Mouse (Mus musculus): Measurements from ENCODE around the gene Stmn1. TPM values are rescaled to one million over a fixed set of nuclear protein-coding genes. Genes with fewer than 3 reads are reported as not detected.

The Stmn1 gene
- polyA plus RNA-seq, 1 experiment: 454 TPM

DNA sequence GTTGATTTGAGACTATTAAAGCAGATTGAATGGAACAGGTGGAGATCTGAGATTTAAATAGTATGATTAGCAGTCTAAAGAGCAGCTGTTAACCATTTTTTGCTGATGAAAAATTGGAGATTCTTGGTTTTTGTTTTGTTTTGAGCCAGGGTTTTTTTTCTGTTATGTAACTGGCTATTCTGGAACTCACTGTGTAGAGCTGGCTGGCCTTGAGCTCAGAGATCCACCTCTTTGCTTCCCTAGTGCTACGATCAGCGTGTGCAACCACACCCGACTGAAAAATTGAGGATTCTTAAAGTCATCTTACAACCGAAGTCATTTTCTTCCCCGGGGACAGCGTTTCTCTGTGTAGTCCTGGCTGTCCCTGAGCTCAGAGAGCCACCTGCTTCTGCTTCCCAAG is 43.6 kb downstream of the Stmn1 start:
- no peak overlapping the region for H3K27ac ChIP-seq (ENCODE audit: insufficient read depth, low read length)
- H3K4me3 ChIP-seq (replicated peaks; ENCODE audit: insufficient read depth, low read depth, low read length): no peak overlapping the region
- 0 out of 2 replicates have a peak, but pooled peaks cover 5% of the 10 kb centered on the region for H3K4me1 ChIP-seq (ENCODE audit: control insufficient read depth, insufficient read depth, low read length)
- DNase-seq: no peak
- H3K27me3 ChIP-seq (ENCODE audit: control insufficient read depth, insufficient read depth, low read length): no peaks in the 10 kb centered on the region
- TF ChIP-seq POLR2A (IDR thresholded peaks at IDR 0.05; ENCODE audit: borderline replicate concordance, insufficient read depth, low read length) (no peak), CTCF (IDR thresholded peaks at IDR 0.05; ENCODE audit: borderline replicate concordance, insufficient read depth, low read depth, low read length) (no peak)
- WGBS: 55% methylated on average over 6 of the region's 6 CpGs

DNA sequence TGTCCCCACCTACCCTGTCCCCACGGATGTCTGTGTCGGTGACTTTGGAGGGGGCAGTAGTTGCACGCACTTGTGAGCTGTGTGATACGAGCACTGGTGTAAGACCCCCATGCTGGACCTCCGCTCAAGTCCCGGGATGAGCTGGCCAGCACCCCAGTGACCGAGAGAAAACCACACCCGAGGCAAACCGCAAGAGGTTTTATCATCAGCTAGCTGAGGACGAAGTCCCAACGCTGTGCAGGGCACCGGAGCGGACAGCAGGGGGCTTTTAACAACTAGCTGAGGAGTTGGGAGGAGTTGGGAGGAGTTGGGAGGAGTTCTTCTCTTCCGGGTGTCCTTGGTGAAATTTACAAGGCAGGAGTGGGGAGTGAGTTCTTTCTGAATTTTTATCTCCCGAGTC is 44.7 kb downstream of the Stmn1 start:
- DNase-seq: no peak
- Histone ChIP-seq H3K27me3 (ENCODE audit: control insufficient read depth, insufficient read depth, low read length) (no peaks in the 10 kb centered on the region), H3K4me1 (ENCODE audit: control insufficient read depth, insufficient read depth, low read length) (0 out of 2 replicates have a peak, but pooled peaks cover 3% of the 10 kb centered on the region), H3K4me3 (replicated peaks; ENCODE audit: insufficient read depth, low read depth, low read length) (no peak overlapping the region), H3K27ac (ENCODE audit: insufficient read depth, low read length) (no peak overlapping the region)
- 19% methylated on average over 15 of the region's 15 CpGs for WGBS
- TF ChIP-seq POLR2A (IDR thresholded peaks at IDR 0.05; ENCODE audit: borderline replicate concordance, insufficient read depth, low read length) (no peak), CTCF (IDR thresholded peaks at IDR 0.05; ENCODE audit: borderline replicate concordance, insufficient read depth, low read depth, low read length) (no peak)

DNA sequence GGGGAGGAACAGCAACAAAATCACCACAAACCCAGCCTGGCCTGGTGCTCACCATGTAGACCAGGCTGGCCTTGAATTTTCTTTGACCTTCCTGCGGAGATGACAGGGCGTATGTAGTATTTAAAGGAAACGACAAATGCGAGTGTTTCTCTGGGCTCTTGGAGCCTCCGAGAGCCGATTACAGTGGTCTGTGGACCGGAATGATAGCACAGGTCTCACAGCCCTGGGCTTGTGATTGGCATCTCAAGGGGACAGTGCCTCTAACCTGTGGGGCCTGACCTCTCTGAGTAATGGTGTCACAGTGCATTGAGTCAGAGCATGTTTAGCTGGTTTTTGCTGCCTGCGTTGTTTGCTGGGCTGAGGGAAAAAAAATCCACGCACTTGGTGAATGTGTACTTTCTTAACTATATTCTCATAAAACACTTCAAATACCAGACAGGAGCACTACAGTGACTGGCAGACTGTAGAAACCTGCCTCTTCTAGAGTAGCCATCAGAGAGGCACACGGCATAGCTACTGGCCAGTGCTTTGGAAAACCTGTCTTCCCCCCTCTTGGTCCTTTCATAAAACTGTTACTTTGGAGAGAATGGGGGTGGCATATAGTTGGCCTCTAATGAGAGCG is 46.3 kb downstream of the Stmn1 start:
- no peak for TF ChIP-seq CTCF (IDR thresholded peaks at IDR 0.05; ENCODE audit: borderline replicate concordance, insufficient read depth, low read depth, low read length)
- TF ChIP-seq POLR2A (IDR thresholded peaks at IDR 0.05; ENCODE audit: borderline replicate concordance, insufficient read depth, low read length): no peak
- no peak for DNase-seq
- Histone ChIP-seq H3K27ac (ENCODE audit: insufficient read depth, low read length) (no peak overlapping the region), H3K27me3 (ENCODE audit: control insufficient read depth, insufficient read depth, low read length) (no peaks in the 10 kb centered on the region), H3K4me3 (replicated peaks; ENCODE audit: insufficient read depth, low read depth, low read length) (no peak overlapping the region), H3K4me1 (ENCODE audit: control insufficient read depth, insufficient read depth, low read length) (peaks cover 2% of the 10 kb centered on the region; the same call in 1 of the 2 replicates)
- WGBS: 94% methylated on average over 11 of the region's 11 CpGs

DNA sequence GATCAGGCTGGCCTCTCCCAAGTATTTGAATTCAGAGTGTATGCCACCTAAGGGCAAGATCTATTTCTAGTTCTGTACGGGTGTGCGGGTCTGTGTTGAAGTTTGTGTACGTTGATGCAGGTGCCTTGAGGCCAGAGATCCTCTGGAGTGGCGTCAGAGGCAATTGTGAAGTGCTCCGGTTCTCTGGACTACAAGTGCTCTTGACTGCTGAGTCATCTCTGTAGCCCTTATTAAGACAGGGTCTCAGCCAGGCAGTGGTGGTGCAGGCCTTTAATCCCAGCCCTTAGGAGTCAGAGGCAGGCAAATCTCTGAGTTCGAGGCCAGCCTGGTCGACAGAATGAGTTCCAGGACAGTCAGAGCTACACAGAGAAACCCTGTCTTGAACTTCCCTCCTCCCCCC is 47.5 kb downstream of the Stmn1 start:
- WGBS: 80% methylated on average over 7 of the region's 7 CpGs
- no peak for DNase-seq
- Histone ChIP-seq H3K4me1 (ENCODE audit: control insufficient read depth, insufficient read depth, low read length) (peaks cover 2% of the 10 kb centered on the region; the same call in 1 of the 2 replicates), H3K27ac (ENCODE audit: insufficient read depth, low read length) (no peak overlapping the region), H3K27me3 (ENCODE audit: control insufficient read depth, insufficient read depth, low read length) (no peaks in the 10 kb centered on the region), H3K4me3 (replicated peaks; ENCODE audit: insufficient read depth, low read depth, low read length) (no peak overlapping the region)
- TF ChIP-seq CTCF (IDR thresholded peaks at IDR 0.05; ENCODE audit: borderline replicate concordance, insufficient read depth, low read depth, low read length): no peak
- TF ChIP-seq POLR2A (IDR thresholded peaks at IDR 0.05; ENCODE audit: borderline replicate concordance, insufficient read depth, low read length): no peak

DNA sequence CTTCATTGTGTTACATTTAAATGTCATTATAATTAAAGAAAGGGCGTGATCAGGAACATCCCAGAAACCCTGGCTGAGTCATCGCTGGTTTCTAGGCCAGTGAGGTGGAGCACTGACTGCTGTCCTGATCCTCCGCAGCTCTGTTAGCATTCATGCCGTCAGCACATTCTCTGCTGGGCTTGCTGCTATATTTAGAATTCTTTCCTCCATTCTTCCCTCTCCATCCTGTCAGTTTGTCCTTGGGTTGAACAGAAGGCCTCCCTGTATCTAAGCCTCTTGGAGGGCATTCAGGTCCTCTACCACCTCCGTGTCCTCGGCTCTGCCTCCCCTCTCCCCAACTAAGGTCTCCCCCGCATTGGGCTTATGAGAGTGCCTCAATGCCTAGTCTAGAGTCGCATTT is 48.9 kb downstream of the Stmn1 start:
- H3K27ac ChIP-seq (ENCODE audit: insufficient read depth, low read length): peak overlapping the region; percentile 6; the same call in 1 of the 2 replicates
- WGBS: 54% methylated on average over 8 of the region's 8 CpGs
- TF ChIP-seq CTCF (IDR thresholded peaks at IDR 0.05; ENCODE audit: borderline replicate concordance, insufficient read depth, low read depth, low read length): no peak
- TF ChIP-seq POLR2A (IDR thresholded peaks at IDR 0.05; ENCODE audit: borderline replicate concordance, insufficient read depth, low read length): no peak
- peaks cover 2% of the 10 kb centered on the region; the same call in 1 of the 2 replicates for H3K4me1 ChIP-seq (ENCODE audit: control insufficient read depth, insufficient read depth, low read length)
- H3K4me3 ChIP-seq (replicated peaks; ENCODE audit: insufficient read depth, low read depth, low read length): no peak overlapping the region
- peak in 1 of 2 experiments; percentile 75 for DNase-seq
- no peaks in the 10 kb centered on the region for H3K27me3 ChIP-seq (ENCODE audit: control insufficient read depth, insufficient read depth, low read length)

DNA sequence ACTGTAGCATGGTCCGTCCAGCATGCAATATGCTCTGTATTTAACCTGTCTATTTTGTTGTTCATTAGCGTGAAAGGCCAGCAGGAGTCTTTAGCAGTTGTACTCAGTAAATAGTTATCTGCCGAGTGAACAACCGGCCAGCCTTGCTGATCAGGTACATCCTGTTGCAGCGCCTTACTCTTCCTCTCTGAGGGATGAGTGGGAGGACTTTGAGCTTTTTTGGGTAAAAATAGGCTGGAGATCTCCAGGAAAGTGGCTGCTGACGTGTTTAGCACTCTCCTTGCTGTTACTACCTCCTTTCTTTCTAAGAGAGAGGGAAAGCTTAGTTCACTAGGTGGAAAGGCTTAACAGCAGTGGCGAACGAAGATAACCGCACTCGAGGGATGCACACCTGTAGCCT is 49.6 kb downstream of the Stmn1 start:
- 85% methylated on average over 10 of the region's 10 CpGs for WGBS
- TF ChIP-seq POLR2A (IDR thresholded peaks at IDR 0.05; ENCODE audit: borderline replicate concordance, insufficient read depth, low read length): no peak
- no peak for TF ChIP-seq CTCF (IDR thresholded peaks at IDR 0.05; ENCODE audit: borderline replicate concordance, insufficient read depth, low read depth, low read length)
- Histone ChIP-seq H3K27ac (ENCODE audit: insufficient read depth, low read length) (no peak overlapping the region), H3K4me3 (replicated peaks; ENCODE audit: insufficient read depth, low read depth, low read length) (no peak overlapping the region), H3K4me1 (ENCODE audit: control insufficient read depth, insufficient read depth, low read length) (peaks cover 2% of the 10 kb centered on the region; the same call in 1 of the 2 replicates), H3K27me3 (ENCODE audit: control insufficient read depth, insufficient read depth, low read length) (no peaks in the 10 kb centered on the region)
- DNase-seq: no peak

DNA sequence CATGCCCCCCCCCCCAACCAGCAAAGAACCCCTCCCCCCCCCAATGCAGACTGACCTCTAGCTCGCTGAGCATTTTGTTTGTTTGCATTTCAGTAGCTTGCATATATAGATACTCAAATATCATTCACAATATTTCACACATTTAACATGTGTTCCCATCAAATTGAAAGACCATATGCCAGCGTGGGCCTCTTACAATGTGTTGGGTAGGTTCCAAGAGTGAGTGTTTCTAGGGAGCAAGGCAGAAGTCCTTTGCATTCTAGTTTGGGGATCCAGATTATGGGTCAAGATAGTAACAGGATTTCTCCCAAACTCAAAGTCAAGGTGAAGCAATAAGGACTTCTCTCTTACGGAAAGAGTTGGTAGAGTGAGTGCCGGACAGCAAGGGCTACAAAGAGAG is 50.4 kb downstream of the Stmn1 start:
- no peak overlapping the region for H3K4me3 ChIP-seq (replicated peaks; ENCODE audit: insufficient read depth, low read depth, low read length)
- no peak overlapping the region for H3K27ac ChIP-seq (ENCODE audit: insufficient read depth, low read length)
- TF ChIP-seq CTCF (IDR thresholded peaks at IDR 0.05; ENCODE audit: borderline replicate concordance, insufficient read depth, low read depth, low read length) (no peak), POLR2A (IDR thresholded peaks at IDR 0.05; ENCODE audit: borderline replicate concordance, insufficient read depth, low read length) (no peak)
- WGBS: 74% methylated on average over 4 of the region's 4 CpGs
- no peak for DNase-seq
- peaks cover 3% of the 10 kb centered on the region; the same call in 1 of the 2 replicates for H3K4me1 ChIP-seq (ENCODE audit: control insufficient read depth, insufficient read depth, low read length)
- H3K27me3 ChIP-seq (ENCODE audit: control insufficient read depth, insufficient read depth, low read length): no peaks in the 10 kb centered on the region

DNA sequence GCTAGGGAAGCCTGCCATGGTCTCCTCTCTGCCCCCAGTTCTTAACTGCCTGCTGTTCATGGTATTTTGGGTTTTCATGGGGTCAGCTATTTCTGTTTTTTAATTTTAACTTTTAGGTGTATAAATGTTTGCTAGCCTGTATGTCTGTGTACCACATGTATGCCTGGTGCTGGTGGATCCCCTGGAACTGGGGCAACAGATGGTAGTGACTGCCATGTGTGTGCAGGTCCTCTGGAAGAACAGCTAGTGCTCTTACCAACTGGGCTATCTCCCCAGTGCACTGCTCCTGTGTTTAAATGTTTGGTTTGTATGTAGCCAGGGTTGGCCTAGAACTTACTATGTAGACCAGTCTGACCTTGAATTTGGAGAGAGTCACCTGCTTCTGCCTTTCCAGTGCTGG is 51.2 kb downstream of the Stmn1 start:
- TF ChIP-seq POLR2A (IDR thresholded peaks at IDR 0.05; ENCODE audit: borderline replicate concordance, insufficient read depth, low read length) (no peak), CTCF (IDR thresholded peaks at IDR 0.05; ENCODE audit: borderline replicate concordance, insufficient read depth, low read depth, low read length) (no peak)
- peaks cover 10% of the 10 kb centered on the region; the same call in 1 of the 2 replicates for H3K4me1 ChIP-seq (ENCODE audit: control insufficient read depth, insufficient read depth, low read length)
- no peak overlapping the region for H3K4me3 ChIP-seq (replicated peaks; ENCODE audit: insufficient read depth, low read depth, low read length)
- DNase-seq: no peak
- no peak overlapping the region for H3K27ac ChIP-seq (ENCODE audit: insufficient read depth, low read length)
- H3K27me3 ChIP-seq (ENCODE audit: control insufficient read depth, insufficient read depth, low read length): no peaks in the 10 kb centered on the region

Other genes with a start within 250 kb of the Stmn1 start
- gene Catsper4, start 240.9 kb upstream of the Stmn1 start, polyA plus RNA-seq (2012; rRNA removed): 0.08 TPM in 1 of 2 replicates, not detected in the other
- 0.55 and 0.56 TPM in 2 replicates for gene Cnksr1, start 229.9 kb upstream of the Stmn1 start, polyA plus RNA-seq (2012; rRNA removed)
- gene E130218I03Rik, start 224.7 kb upstream of the Stmn1 start, polyA plus RNA-seq (2012; rRNA removed): 0.52 and 0.84 TPM in 2 replicates
- 10.7 and 11.7 TPM in 2 replicates for gene Zfp593, start 222.7 kb upstream of the Stmn1 start, polyA plus RNA-seq (2012; rRNA removed)
- gene Gm30191, start 221.4 kb upstream of the Stmn1 start, polyA plus RNA-seq (2012; rRNA removed): 1.8 and 1.9 TPM in 2 replicates
- 6.6 and 7.6 TPM in 2 replicates for gene Grrp1, start 214.2 kb upstream of the Stmn1 start, polyA plus RNA-seq (2012; rRNA removed)
- gene Pdik1l, start 180.4 kb upstream of the Stmn1 start, polyA plus RNA-seq (2012; rRNA removed): 8.9 and 9.6 TPM in 2 replicates
- gene Trim63, start 153.2 kb upstream of the Stmn1 start, polyA plus RNA-seq (2012; rRNA removed): 0.07 and 0.24 TPM in 2 replicates
- 0.13 and 0.20 TPM in 2 replicates for gene Slc30a2, start 125.1 kb upstream of the Stmn1 start, polyA plus RNA-seq (2012; rRNA removed)
- gene Extl1, start 84.5 kb upstream of the Stmn1 start, polyA plus RNA-seq (2012; rRNA removed): 10.3 and 13.0 TPM in 2 replicates
- 7.1 and 8.9 TPM in 2 replicates for gene Pafah2, start 72.0 kb upstream of the Stmn1 start, polyA plus RNA-seq (2012; rRNA removed)
- 86.0 and 99.2 TPM in 2 replicates for gene Paqr7, start 28.4 kb downstream of the Stmn1 start, polyA plus RNA-seq (2012; rRNA removed)
- 0.24 and 0.65 TPM in 2 replicates for gene Aunip, start 42.7 kb downstream of the Stmn1 start, polyA plus RNA-seq (2012; rRNA removed)
- gene Mtfr1l, start 67.1 kb downstream of the Stmn1 start, polyA plus RNA-seq (2012; rRNA removed): 146 and 148 TPM in 2 replicates
- gene Selenon, start 83.8 kb downstream of the Stmn1 start, polyA plus RNA-seq (2012; rRNA removed): 37.8 and 43.1 TPM in 2 replicates
- gene Man1c1, start 236.0 kb downstream of the Stmn1 start, polyA plus RNA-seq (2012; rRNA removed): 30.1 and 36.3 TPM in 2 replicates

All from cerebellum, adult 2 months (tissue).